Mouse (Mus musculus) limb, embryonic 12.5 days (tissue): ENCODE results near the gene Rbm6. TPM values are rescaled to one million over a fixed set of nuclear protein-coding genes. Genes with fewer than 3 reads are reported as not detected.
A peak's percentile ranks its signal among the peaks of the same experiment; 100 is the strongest.

Source experiments
- ATAC-seq: fragments of 200-750 bp; cut with Nextera tagmentation; 2 replicates; pipeline ENCODE4 v1.8.0; 2017; ENCODE audit warnings: low read depth, moderate TSS enrichment; ENCODE audit not compliant: insufficient number of reproducible peaks, insufficient read depth, low FRiP score, low TSS enrichment
- H3K27ac ChIP-seq: fragments of 300-500 bp; sonication (generic); 2 replicates; pipeline ENCODE4 v1.5.1; 2016; ENCODE audit warnings: mild to moderate bottlenecking, moderate library complexity
- H3K27me3 ChIP-seq: fragments of 300-500 bp; sonication (generic); 2 replicates; pipeline ENCODE4 v1.6.1; 2016; ENCODE audit warnings: mild to moderate bottlenecking, moderate library complexity
- H3K36me3 ChIP-seq: fragments of 300-500 bp; sonication (generic); 2 replicates; pipeline ENCODE4 v1.6.1; 2016; ENCODE audit warnings: mild to moderate bottlenecking, moderate library complexity
- H3K4me1 ChIP-seq: fragments of 300-500 bp; sonication (generic); replicated peaks from 2 replicates; pipeline ENCODE4 v1.6.1; 2016
- H3K4me2 ChIP-seq: fragments of 300-500 bp; sonication (generic); 2 replicates; pipeline ENCODE4 v1.6.1; 2016; ENCODE audit warnings: mild to moderate bottlenecking, moderate library complexity
- H3K4me3 ChIP-seq: fragments of 300-500 bp; sonication (generic); replicated peaks from 2 replicates; pipeline ENCODE4 v1.5.1; 2016; ENCODE audit warnings: mild to moderate bottlenecking
- H3K9ac ChIP-seq: fragments of 300-500 bp; sonication (generic); replicated peaks from 2 replicates; pipeline ENCODE4 v1.6.1; 2016; ENCODE audit warnings: mild to moderate bottlenecking, moderate library complexity
- H3K9me3 ChIP-seq: fragments of 300-500 bp; sonication (generic); 2 replicates; pipeline ENCODE4 v1.6.1; 2016; ENCODE audit warnings: mild to moderate bottlenecking, moderate library complexity
- WGBS: fragments of 180-500 bp; shearing (Covaris S2); methylation state at CpG from one replicate; pipeline ENCODE4 v1.1.7; 2016; 5-methylcytosine and 5-hydroxymethylcytosine counted together
- polyA plus RNA-seq: library from polyadenylated mRNA; unstranded; fragments of >200 nt; fragmentation: Nextera tagmentation; extraction: Ambion mirVana; gene quantifications from 2 replicates; pipeline ENCODE4 v1.2.1, GENCODE M21; 2016

The Rbm6 gene
- polyA plus RNA-seq, 1 experiment from 2014 or later: 111 TPM

GRCm38 (mm10) chr9:107747310-107747709, 125.7 kb downstream of the Rbm6 start:
- no peaks in the 10 kb centered on the region for H3K27me3 ChIP-seq
- H3K27ac ChIP-seq: no peak overlapping the region
- WGBS: 92% methylated on average over 1 of the region's 1 CpGs
- peaks cover 5% of the 10 kb centered on the region for H3K9me3 ChIP-seq
- no peak for ATAC-seq
- no peak overlapping the region for H3K4me2 ChIP-seq
- H3K36me3 ChIP-seq: peaks cover 98% of the 10 kb centered on the region
- no peak overlapping the region for H3K4me3 ChIP-seq
- no peak overlapping the region for H3K9ac ChIP-seq
- H3K4me1 ChIP-seq: no peaks in the 10 kb centered on the region

GRCm38 (mm10) chr9:107746679-107747078, 126.4 kb downstream of the Rbm6 start:
- WGBS: 97% methylated on average over 3 of the region's 3 CpGs
- H3K4me2 ChIP-seq: no peak overlapping the region
- no peak for ATAC-seq
- no peaks in the 10 kb centered on the region for H3K27me3 ChIP-seq
- H3K4me3 ChIP-seq: no peak overlapping the region
- no peak overlapping the region for H3K27ac ChIP-seq
- peaks cover 98% of the 10 kb centered on the region for H3K36me3 ChIP-seq
- H3K9me3 ChIP-seq: peaks cover 5% of the 10 kb centered on the region
- no peak overlapping the region for H3K9ac ChIP-seq
- no peaks in the 10 kb centered on the region for H3K4me1 ChIP-seq

DNA sequence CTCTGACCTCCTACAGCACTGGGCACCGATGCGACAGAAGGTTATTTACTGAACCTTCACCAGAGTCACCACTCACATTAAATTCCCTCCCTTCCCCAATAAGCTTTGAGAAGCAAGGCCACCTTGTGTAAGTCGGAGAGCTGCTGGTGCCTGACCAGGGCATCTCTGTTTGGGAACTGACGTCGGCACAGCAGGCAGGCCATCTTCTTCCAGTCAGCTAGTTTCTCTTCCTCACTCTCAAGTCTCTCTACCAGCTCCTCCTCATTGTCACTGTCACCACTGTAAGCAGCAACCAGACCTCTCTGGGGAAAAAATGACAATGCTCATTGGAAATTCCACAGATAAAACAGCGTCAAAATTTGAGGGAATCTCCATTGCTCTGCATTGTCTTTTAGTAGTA, 129.0 kb downstream of the Rbm6 start:
- Histone ChIP-seq H3K4me1 (no peaks in the 10 kb centered on the region), H3K27ac (no peak overlapping the region), H3K9ac (no peak overlapping the region), H3K36me3 (peaks cover 97% of the 10 kb centered on the region), H3K9me3 (peaks cover 5% of the 10 kb centered on the region), H3K4me2 (no peak overlapping the region), H3K4me3 (no peak overlapping the region), H3K27me3 (no peaks in the 10 kb centered on the region)
- ATAC-seq: no peak
- 93% methylated on average over 6 of the region's 6 CpGs for WGBS

- Histone ChIP-seq H3K4me3 (no peak overlapping the region), H3K4me2 (no peak overlapping the region), H3K9ac (no peak overlapping the region), H3K9me3 (no peaks in the 10 kb centered on the region), H3K4me1 (peaks cover 35% of the 10 kb centered on the region), H3K36me3 (peaks cover 56% of the 10 kb centered on the region), H3K27ac (peak overlapping the region; percentile 45; the same call in 1 of the 2 replicates), H3K27me3 (no peaks in the 10 kb centered on the region)
- 52% methylated on average over 4 of the region's 4 CpGs for WGBS
- no peak for ATAC-seq
Observed at GRCm38 (mm10) chr9:107738841-107739202, 134.2 kb downstream of the Rbm6 start.

GRCm38 (mm10) chr9:107738020-107738840, 134.8 kb downstream of the Rbm6 start:
- H3K4me3 ChIP-seq: no peak overlapping the region
- ATAC-seq: peak; percentile 44
- H3K27ac ChIP-seq: peak overlapping the region; percentile 45
- WGBS: 23% methylated on average over 7 of the region's 7 CpGs
- H3K27me3 ChIP-seq: no peaks in the 10 kb centered on the region
- no peaks in the 10 kb centered on the region for H3K9me3 ChIP-seq
- H3K9ac ChIP-seq: no peak overlapping the region
- H3K4me1 ChIP-seq: peaks cover 35% of the 10 kb centered on the region
- H3K36me3 ChIP-seq: peaks cover 50% of the 10 kb centered on the region
- no peak overlapping the region for H3K4me2 ChIP-seq

DNA sequence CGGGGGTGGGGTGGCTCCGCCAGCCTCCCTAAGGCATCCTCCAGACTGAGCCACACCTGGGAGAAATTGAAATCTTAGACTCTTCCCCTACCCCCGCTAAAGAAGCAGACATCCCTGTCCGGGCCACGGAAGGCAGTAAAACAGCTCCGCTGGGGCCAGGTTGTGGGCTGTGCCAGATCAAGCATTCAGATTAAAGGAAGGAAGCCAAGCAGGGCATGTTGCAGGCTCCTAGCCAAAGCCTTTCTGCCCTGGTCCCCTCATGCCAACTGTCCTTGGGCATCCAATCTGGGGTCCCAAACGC, 136.9 kb downstream of the Rbm6 start:
- peaks cover 38% of the 10 kb centered on the region for H3K4me1 ChIP-seq
- peak overlapping the region; percentile 96 for H3K27ac ChIP-seq
- no peaks in the 10 kb centered on the region for H3K9me3 ChIP-seq
- peak; percentile 61 for ATAC-seq
- H3K27me3 ChIP-seq: no peaks in the 10 kb centered on the region
- WGBS: under 1% methylated on average over 7 of the region's 7 CpGs
- H3K36me3 ChIP-seq: peaks cover 30% of the 10 kb centered on the region
- H3K4me3 ChIP-seq: peak overlapping the region; percentile 25
- peak overlapping the region; percentile 60 for H3K4me2 ChIP-seq
- peak overlapping the region; percentile 45 for H3K9ac ChIP-seq

DNA sequence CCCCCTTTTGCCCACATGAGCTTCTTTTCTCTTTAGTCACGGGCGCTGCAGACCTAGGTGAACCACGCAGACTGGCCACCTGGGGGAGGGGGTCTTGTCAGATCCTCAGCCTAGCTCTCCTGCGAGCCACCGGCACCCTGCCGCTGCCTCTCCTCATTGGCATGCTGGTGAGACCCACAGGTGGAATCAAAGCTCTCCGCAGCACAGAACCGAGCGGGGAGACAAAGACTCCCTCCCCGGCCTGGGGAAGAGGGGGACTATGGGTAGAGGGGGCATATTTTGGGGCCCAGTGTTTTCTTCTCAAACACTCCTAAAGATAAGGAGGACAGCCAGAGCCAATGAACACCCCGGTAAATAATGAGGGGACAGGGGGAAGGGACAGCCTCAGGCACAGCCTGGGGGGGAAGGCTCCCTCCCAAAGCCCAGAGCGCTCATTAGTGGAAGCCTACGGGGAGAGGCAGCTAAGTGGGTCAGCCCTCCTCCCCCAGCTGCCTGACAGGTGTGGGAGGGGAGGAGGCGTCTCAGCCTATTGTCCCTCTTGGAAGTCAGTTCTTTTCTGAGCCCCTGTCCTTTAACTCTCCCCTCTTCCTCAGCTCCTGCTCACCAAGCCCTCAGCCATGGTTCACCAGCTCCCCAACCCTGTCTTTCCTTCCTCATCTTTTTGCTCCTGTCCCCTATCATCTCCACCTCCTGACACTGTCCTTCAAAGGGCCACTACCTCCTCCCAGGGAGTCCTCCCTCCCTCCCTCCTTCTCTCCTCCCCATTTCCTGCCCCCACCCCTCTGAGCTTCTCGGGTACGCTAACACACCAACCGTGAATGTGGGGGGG, 137.5 kb downstream of the Rbm6 start:
- Histone ChIP-seq H3K4me1 (peaks cover 44% of the 10 kb centered on the region), H3K9me3 (no peaks in the 10 kb centered on the region), H3K36me3 (peaks cover 24% of the 10 kb centered on the region), H3K9ac (peak overlapping the region; percentile 45), H3K4me3 (peak overlapping the region; percentile 25), H3K27ac (peak overlapping the region; percentile 96), H3K4me2 (peak overlapping the region; percentile 60), H3K27me3 (no peaks in the 10 kb centered on the region)
- under 1% methylated on average over 17 of the region's 17 CpGs for WGBS
- no peak; the same call in 1 of the 2 replicates for ATAC-seq

DNA sequence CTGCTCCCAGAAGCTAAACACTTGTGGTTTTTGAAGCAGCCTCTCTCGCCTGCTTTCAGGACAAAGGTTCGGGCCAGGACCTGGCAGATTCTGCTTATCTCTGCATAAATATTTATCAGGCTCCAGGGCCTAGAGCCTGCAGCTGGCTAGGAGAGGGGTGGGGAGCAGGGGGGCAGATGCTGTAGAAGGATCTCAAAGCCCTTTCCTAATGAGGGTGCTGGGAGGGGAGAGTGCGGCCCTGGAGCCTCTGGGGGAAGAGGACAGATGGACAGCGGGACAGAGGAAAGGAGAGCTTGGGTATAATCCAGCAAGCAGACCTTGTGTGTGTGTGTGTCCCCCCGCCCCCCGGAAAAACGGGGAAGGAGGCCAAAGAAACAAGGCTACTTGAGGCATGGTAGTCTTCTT, 138.5 kb downstream of the Rbm6 start:
- H3K27me3 ChIP-seq: no peaks in the 10 kb centered on the region
- no peak overlapping the region for H3K4me3 ChIP-seq
- no peaks in the 10 kb centered on the region for H3K9me3 ChIP-seq
- H3K4me1 ChIP-seq: peaks cover 54% of the 10 kb centered on the region
- no peak for ATAC-seq
- peaks cover 15% of the 10 kb centered on the region for H3K36me3 ChIP-seq
- H3K4me2 ChIP-seq: peak overlapping the region; percentile 60; the same call in 1 of the 2 replicates
- 36% methylated on average over 7 of the region's 7 CpGs for WGBS
- H3K27ac ChIP-seq: peak overlapping the region; percentile 96
- H3K9ac ChIP-seq: peak overlapping the region; percentile 45; the same call in 1 of the 2 replicates

DNA sequence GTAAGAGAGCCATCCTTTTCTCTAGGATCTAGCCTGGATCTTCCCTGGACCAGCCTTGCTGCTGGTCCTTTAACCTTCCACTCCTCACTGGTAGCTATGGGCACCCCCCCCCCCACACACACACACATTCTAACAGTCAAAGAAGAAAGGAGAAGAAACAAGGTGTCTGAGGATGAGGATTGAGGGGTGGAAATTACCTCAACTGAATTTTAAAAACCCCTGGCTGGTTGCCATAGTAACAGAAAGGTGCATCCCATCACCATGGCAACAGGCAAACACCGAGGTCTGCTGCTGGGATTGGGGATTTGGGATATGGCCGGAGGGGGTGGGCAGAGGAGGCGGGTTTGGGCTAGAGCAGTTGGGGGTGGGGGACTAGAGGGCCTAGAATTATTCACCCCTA, 143.3 kb downstream of the Rbm6 start:
- Histone ChIP-seq H3K4me1 (peaks cover 67% of the 10 kb centered on the region), H3K4me2 (no peak overlapping the region), H3K27me3 (no peaks in the 10 kb centered on the region), H3K9me3 (no peaks in the 10 kb centered on the region), H3K27ac (peak overlapping the region; percentile 70), H3K4me3 (no peak overlapping the region), H3K36me3 (no peaks in the 10 kb centered on the region), H3K9ac (no peak overlapping the region)
- 25% methylated on average over 3 of the region's 3 CpGs for WGBS
- ATAC-seq: no peak

- Histone ChIP-seq H3K4me2 (no peak overlapping the region), H3K27me3 (no peaks in the 10 kb centered on the region), H3K27ac (peak overlapping the region; percentile 45; the same call in 1 of the 2 replicates), H3K9ac (no peak overlapping the region), H3K4me3 (no peak overlapping the region), H3K36me3 (no peaks in the 10 kb centered on the region), H3K4me1 (peaks cover 67% of the 10 kb centered on the region), H3K9me3 (no peaks in the 10 kb centered on the region)
- ATAC-seq: no peak
- 62% methylated on average over 6 of the region's 6 CpGs for WGBS
Observed at GRCm38 (mm10) chr9:107728919-107729670, 143.9 kb downstream of the Rbm6 start.

- H3K27ac ChIP-seq: peak overlapping the region; percentile 57
- no peaks in the 10 kb centered on the region for H3K36me3 ChIP-seq
- no peaks in the 10 kb centered on the region for H3K9me3 ChIP-seq
- WGBS: 39% methylated on average over 3 of the region's 3 CpGs
- no peak overlapping the region for H3K4me2 ChIP-seq
- no peaks in the 10 kb centered on the region for H3K27me3 ChIP-seq
- H3K4me3 ChIP-seq: no peak overlapping the region
- ATAC-seq: no peak
- H3K4me1 ChIP-seq: peaks cover 87% of the 10 kb centered on the region
- no peak overlapping the region for H3K9ac ChIP-seq
Observed at GRCm38 (mm10) chr9:107727041-107727440, 146.0 kb downstream of the Rbm6 start.
